Mouse (Mus musculus) myocyte (in vitro differentiated cells): Measurements from ENCODE around the gene Ldlrad3.

Experiments used
- E2F4 ChIP-seq: IDR thresholded peaks from one replicate; pipeline ENCODE4 v1.6.1; 2011; ENCODE audit warnings: mild to moderate bottlenecking, control low read depth, moderate library complexity; ENCODE audit not compliant: insufficient read depth
- MAX ChIP-seq: IDR thresholded peaks from one replicate; pipeline ENCODE4 v1.6.1; 2011; ENCODE audit warnings: low read depth, mild to moderate bottlenecking, control low read depth
- MYOD1 ChIP-seq, 3 experiments: IDR thresholded peaks; one replicate each; pipeline ENCODE4 v1.6.1; 2011; ENCODE audit warnings: control low read depth in 2 of 3, low read depth in 2 of 3, mild to moderate bottlenecking in 2 of 3, moderate library complexity in 1 of 3; ENCODE audit not compliant: insufficient read length in 2 of 3, control insufficient read depth in 1 of 3
- MYOG ChIP-seq, 3 experiments: IDR thresholded peaks; one replicate each; pipeline ENCODE4 v1.6.1; 2011; ENCODE audit warnings: control low read depth in 2 of 3, low read depth in 2 of 3, mild to moderate bottlenecking in 2 of 3; ENCODE audit not compliant: insufficient read length in 2 of 3, control insufficient read depth in 1 of 3, insufficient read depth in 1 of 3
- POLR2A ChIP-seq: IDR thresholded peaks from one replicate; pipeline ENCODE4 v1.6.1; 2011; ENCODE audit warnings: low read depth, mild to moderate bottlenecking, control low read depth, moderate library complexity; ENCODE audit not compliant: insufficient read length
- POLR2AphosphoS2 ChIP-seq: IDR thresholded peaks from one replicate; pipeline ENCODE4 v1.6.1; 2011; ENCODE audit warnings: low read depth, control low read depth; ENCODE audit not compliant: insufficient read length
- SRF ChIP-seq: IDR thresholded peaks from one replicate; pipeline ENCODE4 v1.6.1; 2011; ENCODE audit warnings: low read depth; ENCODE audit not compliant: control insufficient read depth, insufficient read length
- TCF12 ChIP-seq: IDR thresholded peaks from one replicate; pipeline ENCODE4 v1.6.1; 2011; ENCODE audit warnings: mild to moderate bottlenecking, control low read depth; ENCODE audit not compliant: poor library complexity, insufficient read depth, severe bottlenecking
- TCF3 ChIP-seq: IDR thresholded peaks from one replicate; pipeline ENCODE4 v1.6.1; 2011; ENCODE audit warnings: low read depth, control low read depth; ENCODE audit not compliant: insufficient read length
- USF1 ChIP-seq: IDR thresholded peaks from one replicate; pipeline ENCODE4 v1.6.1; 2011; ENCODE audit warnings: low read depth, mild to moderate bottlenecking, control low read depth, moderate library complexity

GRCm38 (mm10) chr2:102063906-102064505, 122.2 kb downstream of the Ldlrad3 start:
- TF ChIP-seq MAX (no peak), TCF12 (no peak), USF1 (no peak), POLR2A (no peak), MYOG (IDR thresholded peaks at IDR 0.05; ENCODE audit: control insufficient read depth in 1 of 3, insufficient read depth in 1 of 3, insufficient read length in 2 of 3, low read depth in 2 of 3) (no peak), POLR2AphosphoS2 (no peak), SRF (no peak), MYOD1 (IDR thresholded peaks at IDR 0.05; ENCODE audit: control insufficient read depth in 1 of 3, insufficient read length in 2 of 3, low read depth in 2 of 3) (no peak), E2F4 (no peak), TCF3 (no peak)
